Mouse (Mus musculus) forebrain, embryonic 12.5 days (tissue): ENCODE measurements around the gene Dusp9. TPM values are rescaled to one million over a fixed set of nuclear protein-coding genes. Genes with fewer than 3 reads are reported as not detected.

Source experiments
- ATAC-seq: fragments of 200-750 bp; cut with Nextera tagmentation; 2 replicates; pipeline ENCODE4 v1.8.0; 2017; ENCODE audit warnings: moderate TSS enrichment; ENCODE audit not compliant: low FRiP score
- H3K27ac ChIP-seq: fragments of 300-500 bp; sonication (generic); 2 replicates; pipeline ENCODE4 v1.5.1; 2016; ENCODE audit warnings: mild to moderate bottlenecking
- H3K27me3 ChIP-seq: fragments of 300-500 bp; sonication (generic); 2 replicates; pipeline ENCODE4 v1.6.1; 2016; ENCODE audit warnings: mild to moderate bottlenecking
- H3K36me3 ChIP-seq: fragments of 300-500 bp; sonication (generic); replicated peaks from 2 replicates; pipeline ENCODE4 v1.6.1; 2016; ENCODE audit warnings: mild to moderate bottlenecking
- H3K4me1 ChIP-seq: fragments of 300-500 bp; sonication (generic); 2 replicates; pipeline ENCODE4 v1.6.1; 2016
- H3K4me2 ChIP-seq: fragments of 300-500 bp; sonication (generic); 2 replicates; pipeline ENCODE4 v1.6.1; 2016; ENCODE audit warnings: mild to moderate bottlenecking, moderate library complexity
- H3K4me3 ChIP-seq: fragments of 300-500 bp; sonication (generic); replicated peaks from 2 replicates; pipeline ENCODE4 v1.5.1; 2016; ENCODE audit warnings: mild to moderate bottlenecking
- H3K9ac ChIP-seq: fragments of 300-500 bp; sonication (generic); 2 replicates; pipeline ENCODE4 v1.6.1; 2016; ENCODE audit warnings: mild to moderate bottlenecking
- H3K9me3 ChIP-seq: fragments of 300-500 bp; sonication (generic); 2 replicates; pipeline ENCODE4 v1.6.1; 2016
- WGBS: fragments of 180-500 bp; shearing (Covaris S2); methylation state at CpG from one replicate; pipeline ENCODE4 v1.1.7; 2016; 5-methylcytosine and 5-hydroxymethylcytosine counted together
- polyA plus RNA-seq: library from polyadenylated mRNA; unstranded; fragments of >200 nt; fragmentation: Nextera tagmentation; extraction: Ambion mirVana; gene quantifications from 2 replicates; pipeline ENCODE4 v1.2.1, GENCODE M21; 2016

Gene Dusp9
- polyA plus RNA-seq = 3.7 and 5.4 TPM in 2 replicates

DNA sequence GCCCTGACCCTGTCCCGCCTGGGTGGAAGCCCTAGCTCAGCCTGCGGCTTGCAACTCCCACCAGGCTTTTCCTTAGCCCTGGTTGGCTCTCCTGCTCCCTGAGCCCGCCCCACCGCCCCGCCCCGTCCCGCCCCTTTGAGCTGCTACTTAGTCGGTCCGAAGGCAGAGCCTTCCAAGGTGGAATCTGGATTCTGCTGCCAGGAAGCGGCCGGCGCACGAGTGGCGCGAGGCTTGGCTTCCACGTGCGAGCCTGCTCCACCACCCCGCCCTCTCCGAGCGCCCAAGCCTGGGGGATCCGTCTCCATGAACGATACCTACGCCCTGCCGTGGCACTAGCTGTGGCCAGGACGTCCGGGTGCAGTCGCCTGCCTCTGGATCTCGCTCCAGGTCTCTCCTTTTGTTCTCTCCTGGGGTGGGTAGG lies at the start of gene Dusp9:
Gene Dusp9 (plus strand): TSS at position 165 of the 421 bp plus-strand sequence.
- H3K4me3 ChIP-seq = peak within 1 kb of the TSS; percentile 33
- H3K36me3 ChIP-seq = no peaks in the 10 kb centered on the region
- H3K27ac ChIP-seq = no peak within 1 kb of the TSS
- no peaks in the 10 kb centered on the region for H3K9me3 ChIP-seq
- peak; percentile 59; the same call in 1 of the 2 replicates for ATAC-seq
- H3K4me2 ChIP-seq = peak within 1 kb of the TSS; percentile 50
- peaks cover 78% of the 10 kb centered on the region for H3K27me3 ChIP-seq
- WGBS = 19% methylated on average over 28 of the region's 28 CpGs
- peak within 1 kb of the TSS; percentile 38; the same call in 1 of the 2 replicates for H3K9ac ChIP-seq
- peaks cover 4% of the 10 kb centered on the region; the same call in 1 of the 2 replicates for H3K4me1 ChIP-seq

DNA sequence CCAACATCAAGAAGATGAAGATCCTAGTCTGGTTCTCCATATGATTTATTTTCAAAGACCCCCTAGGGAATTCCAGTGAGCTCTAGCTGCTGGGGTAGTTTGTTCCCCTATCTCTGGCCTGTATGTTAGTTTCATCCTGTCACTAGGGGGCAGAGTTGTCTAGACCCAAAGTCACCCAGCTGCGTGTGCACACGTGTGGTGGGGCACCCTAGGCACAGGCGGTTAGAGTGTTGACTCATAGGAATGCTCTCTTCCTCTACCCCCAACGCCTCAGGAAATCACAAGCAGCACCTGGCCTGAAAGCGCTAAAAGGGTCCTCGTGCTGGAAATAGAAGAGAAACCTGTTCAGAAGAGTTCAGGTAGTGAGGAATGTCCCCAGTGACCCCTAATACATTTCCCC lies 46.0 kb upstream of the Dusp9 start:
- Histone ChIP-seq H3K27ac (no peak overlapping the region), H3K4me2 (no peak overlapping the region), H3K4me3 (no peak overlapping the region), H3K27me3 (peaks cover 6% of the 10 kb centered on the region; the same call in 1 of the 2 replicates), H3K4me1 (no peaks in the 10 kb centered on the region), H3K36me3 (no peaks in the 10 kb centered on the region), H3K9me3 (no peaks in the 10 kb centered on the region), H3K9ac (no peak overlapping the region)
- 29% methylated on average over 6 of the region's 6 CpGs for WGBS
- ATAC-seq = no peak

DNA sequence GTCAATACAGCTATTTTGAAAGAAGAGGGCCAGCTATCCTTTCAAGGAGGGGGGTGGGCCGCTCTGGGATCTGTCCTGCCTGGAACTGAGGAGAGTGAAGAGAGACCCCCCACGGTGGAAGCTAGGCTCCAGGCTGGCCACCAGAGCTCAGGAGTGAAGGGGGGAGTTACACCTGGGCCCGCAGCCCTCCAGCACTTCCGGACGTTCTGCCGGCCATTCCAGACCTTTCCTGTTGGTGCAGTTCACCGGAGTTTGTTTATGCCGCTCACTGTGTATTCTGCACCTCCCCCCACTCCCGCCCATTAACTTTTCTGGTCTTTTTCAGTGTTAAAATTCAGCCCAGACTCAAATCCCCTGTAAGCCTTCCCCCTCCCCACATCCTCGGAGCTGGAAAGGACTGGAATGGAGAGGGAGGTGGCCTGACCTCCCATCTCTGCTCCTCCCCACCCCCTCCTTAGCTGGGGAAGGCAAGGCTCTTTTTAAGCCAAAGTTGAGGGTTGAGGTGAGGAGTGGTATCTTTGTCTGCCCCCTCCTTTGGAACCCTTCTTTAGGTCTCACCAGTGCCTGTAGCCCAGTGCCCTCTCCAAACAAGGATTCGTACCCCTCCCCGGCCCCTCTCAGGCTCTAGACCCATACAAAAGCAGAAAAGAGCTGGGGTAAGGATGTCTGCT lies 44.6 kb upstream of the Dusp9 start:
- Histone ChIP-seq H3K36me3 (no peaks in the 10 kb centered on the region), H3K27ac (no peak overlapping the region), H3K4me2 (no peak overlapping the region), H3K4me1 (no peaks in the 10 kb centered on the region), H3K27me3 (peaks cover 6% of the 10 kb centered on the region; the same call in 1 of the 2 replicates), H3K9ac (no peak overlapping the region), H3K4me3 (no peak overlapping the region), H3K9me3 (no peaks in the 10 kb centered on the region)
- no peak for ATAC-seq
- 29% methylated on average over 12 of the region's 12 CpGs for WGBS

DNA sequence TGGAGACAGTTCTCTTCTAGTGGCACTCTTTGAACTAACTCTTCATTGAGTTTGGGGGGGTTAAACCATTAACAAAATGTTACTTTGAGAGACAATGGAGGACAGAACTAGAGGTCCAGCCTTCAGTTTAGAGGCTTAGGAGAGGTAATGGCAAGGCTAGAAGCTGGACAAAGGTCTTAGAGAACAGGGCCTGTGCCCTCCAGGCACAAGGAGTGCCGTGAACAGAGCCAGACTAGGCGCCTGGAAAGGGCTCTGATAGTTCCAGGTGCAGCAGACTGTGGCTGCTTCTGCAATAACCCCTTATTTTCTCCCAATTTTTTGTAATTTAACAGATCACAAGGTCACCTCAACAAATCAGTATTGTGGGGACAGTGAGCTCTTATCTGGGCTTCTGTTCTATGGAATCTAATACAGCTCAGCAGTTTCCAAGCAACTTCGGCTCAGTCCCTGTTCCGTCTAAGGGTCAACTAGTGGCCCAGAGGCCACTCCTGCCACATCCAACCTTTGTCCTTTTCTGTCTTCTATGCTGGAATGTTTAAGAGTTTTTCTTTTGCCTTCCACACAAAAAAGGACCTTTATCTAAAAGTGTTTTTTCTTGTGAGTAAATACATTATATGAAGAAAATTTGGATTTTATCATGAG lies 43.8 kb upstream of the Dusp9 start:
- WGBS = 62% methylated on average over 4 of the region's 4 CpGs
- Histone ChIP-seq H3K27ac (no peak overlapping the region), H3K4me1 (no peaks in the 10 kb centered on the region), H3K4me2 (no peak overlapping the region), H3K9ac (no peak overlapping the region), H3K36me3 (no peaks in the 10 kb centered on the region), H3K4me3 (no peak overlapping the region), H3K27me3 (peaks cover 6% of the 10 kb centered on the region; the same call in 1 of the 2 replicates), H3K9me3 (no peaks in the 10 kb centered on the region)
- ATAC-seq = no peak

DNA sequence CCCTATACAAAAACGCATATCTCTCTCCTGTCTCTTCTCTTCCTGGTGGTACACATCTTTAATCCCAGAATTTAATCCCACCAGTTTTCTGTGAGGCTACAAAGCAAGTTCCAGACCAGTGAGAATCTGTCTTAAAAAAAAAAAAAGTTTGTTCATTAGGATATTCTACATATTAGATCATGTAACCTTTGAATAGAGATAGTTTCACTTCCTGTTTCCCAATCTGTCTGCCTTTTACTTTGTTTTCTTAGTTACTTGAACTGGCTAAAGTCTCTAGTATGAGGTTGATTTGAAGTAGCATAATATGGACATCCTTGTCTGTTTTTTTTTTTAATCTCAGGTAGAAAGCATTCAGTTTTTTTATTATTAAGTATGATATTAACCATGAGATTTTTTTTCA lies 37.8 kb upstream of the Dusp9 start:
- H3K9ac ChIP-seq = no peak overlapping the region
- H3K36me3 ChIP-seq = no peaks in the 10 kb centered on the region
- H3K4me1 ChIP-seq = no peaks in the 10 kb centered on the region
- H3K27me3 ChIP-seq = no peaks in the 10 kb centered on the region
- no peak for ATAC-seq
- no peak overlapping the region for H3K4me2 ChIP-seq
- 70% methylated on average over 1 of the region's 1 CpGs for WGBS
- no peak overlapping the region for H3K27ac ChIP-seq
- no peaks in the 10 kb centered on the region for H3K9me3 ChIP-seq
- H3K4me3 ChIP-seq = no peak overlapping the region

DNA sequence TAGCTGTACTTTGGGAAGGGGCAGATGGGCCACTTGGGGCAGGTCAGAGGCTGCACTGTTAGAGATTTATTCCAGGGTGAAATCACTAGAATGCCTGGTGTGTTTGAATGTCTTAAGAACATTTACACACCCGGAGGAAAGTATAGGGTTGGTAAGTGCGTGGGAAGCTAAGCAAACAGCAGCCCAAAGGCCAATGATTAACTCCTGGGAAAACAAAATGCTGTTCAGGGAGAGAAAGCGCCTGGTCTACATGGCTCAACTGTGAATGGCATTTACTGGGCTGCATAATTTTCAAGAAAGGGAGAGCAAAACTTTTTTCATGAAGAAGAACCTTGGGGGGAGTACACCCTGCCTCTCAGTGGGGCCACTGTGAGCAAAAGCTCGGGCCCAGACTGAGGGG lies 25.6 kb upstream of the Dusp9 start:
- H3K27me3 ChIP-seq = peaks cover 5% of the 10 kb centered on the region; the same call in 1 of the 2 replicates
- WGBS = 80% methylated on average over 4 of the region's 4 CpGs
- H3K27ac ChIP-seq = no peak overlapping the region
- ATAC-seq = no peak
- no peak overlapping the region for H3K4me2 ChIP-seq
- no peak overlapping the region for H3K4me3 ChIP-seq
- no peaks in the 10 kb centered on the region for H3K4me1 ChIP-seq
- H3K36me3 ChIP-seq = no peaks in the 10 kb centered on the region
- H3K9ac ChIP-seq = no peak overlapping the region
- no peaks in the 10 kb centered on the region for H3K9me3 ChIP-seq

DNA sequence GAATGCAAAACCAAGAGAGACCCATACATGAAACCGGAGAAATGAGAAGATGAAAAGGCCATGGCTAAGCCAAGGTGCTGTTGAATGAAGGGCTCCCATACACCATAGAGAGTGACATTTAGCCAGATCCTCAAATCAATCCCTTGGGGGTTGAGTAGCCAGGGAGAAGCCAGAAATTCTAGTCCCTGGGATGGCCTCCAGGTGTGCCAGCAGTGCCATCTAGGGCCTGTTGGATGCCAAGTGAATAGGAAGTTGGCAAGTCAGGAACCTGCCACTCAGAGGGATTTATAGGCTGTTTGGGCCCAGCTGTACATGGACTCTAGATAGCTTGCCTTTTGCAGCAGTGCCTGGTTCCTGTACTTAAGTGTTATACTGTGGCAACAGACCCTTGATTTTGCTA lies 23.3 kb upstream of the Dusp9 start:
- H3K27me3 ChIP-seq = peaks cover 5% of the 10 kb centered on the region; the same call in 1 of the 2 replicates
- no peak overlapping the region for H3K4me2 ChIP-seq
- H3K4me3 ChIP-seq = no peak overlapping the region
- H3K9me3 ChIP-seq = no peaks in the 10 kb centered on the region
- ATAC-seq = no peak
- no peak overlapping the region for H3K27ac ChIP-seq
- H3K36me3 ChIP-seq = no peaks in the 10 kb centered on the region
- H3K4me1 ChIP-seq = no peaks in the 10 kb centered on the region
- H3K9ac ChIP-seq = no peak overlapping the region
- 92% methylated on average over 1 of the region's 1 CpGs for WGBS

DNA sequence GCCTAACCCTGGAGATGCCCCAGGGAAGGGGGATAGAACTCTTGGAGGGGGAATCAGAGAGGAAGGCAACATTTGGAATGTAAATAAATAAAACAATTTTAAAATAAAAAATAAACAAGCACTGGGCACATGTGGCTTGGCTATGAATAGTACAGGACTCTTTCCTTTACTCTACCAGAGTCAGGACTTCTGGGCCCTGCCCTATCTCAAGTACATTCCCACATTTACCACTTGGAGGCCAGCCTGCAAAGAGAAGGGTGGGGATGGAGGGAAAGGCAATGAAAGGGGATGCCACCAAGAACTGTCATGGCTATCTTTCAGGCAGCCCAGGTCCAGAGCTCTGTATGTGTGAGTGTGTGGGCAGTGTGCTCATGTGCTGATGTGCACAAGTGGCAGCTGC lies 19.8 kb upstream of the Dusp9 start:
- Histone ChIP-seq H3K9ac (no peak overlapping the region), H3K4me2 (no peak overlapping the region), H3K27me3 (peaks cover 5% of the 10 kb centered on the region; the same call in 1 of the 2 replicates), H3K4me1 (no peaks in the 10 kb centered on the region), H3K27ac (no peak overlapping the region), H3K4me3 (no peak overlapping the region), H3K36me3 (no peaks in the 10 kb centered on the region), H3K9me3 (no peaks in the 10 kb centered on the region)
- ATAC-seq = no peak

DNA sequence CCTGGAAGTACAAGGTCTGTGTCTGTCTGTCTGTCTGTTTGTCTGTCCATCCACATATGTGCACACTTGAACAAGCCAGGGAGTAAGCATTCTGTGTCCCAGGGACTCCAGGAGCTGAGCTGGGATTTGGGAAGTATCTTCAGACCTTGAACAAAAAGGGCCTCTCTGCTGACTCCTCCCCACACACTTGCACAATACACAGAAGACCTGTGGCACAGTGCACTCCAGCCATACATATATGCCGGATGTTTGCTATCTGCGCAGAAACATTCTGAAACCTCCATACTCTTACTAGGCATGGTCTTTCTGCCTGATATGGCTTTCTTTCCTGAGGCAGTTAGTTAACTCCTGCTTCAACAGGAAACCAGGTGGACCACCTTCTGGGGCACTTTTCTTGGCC lies 19.3 kb upstream of the Dusp9 start:
- 97% methylated on average over 2 of the region's 2 CpGs for WGBS
- Histone ChIP-seq H3K4me1 (no peaks in the 10 kb centered on the region), H3K4me2 (no peak overlapping the region), H3K4me3 (no peak overlapping the region), H3K9me3 (no peaks in the 10 kb centered on the region), H3K27ac (no peak overlapping the region), H3K27me3 (peaks cover 5% of the 10 kb centered on the region; the same call in 1 of the 2 replicates), H3K36me3 (no peaks in the 10 kb centered on the region), H3K9ac (no peak overlapping the region)
- ATAC-seq = no peak

DNA sequence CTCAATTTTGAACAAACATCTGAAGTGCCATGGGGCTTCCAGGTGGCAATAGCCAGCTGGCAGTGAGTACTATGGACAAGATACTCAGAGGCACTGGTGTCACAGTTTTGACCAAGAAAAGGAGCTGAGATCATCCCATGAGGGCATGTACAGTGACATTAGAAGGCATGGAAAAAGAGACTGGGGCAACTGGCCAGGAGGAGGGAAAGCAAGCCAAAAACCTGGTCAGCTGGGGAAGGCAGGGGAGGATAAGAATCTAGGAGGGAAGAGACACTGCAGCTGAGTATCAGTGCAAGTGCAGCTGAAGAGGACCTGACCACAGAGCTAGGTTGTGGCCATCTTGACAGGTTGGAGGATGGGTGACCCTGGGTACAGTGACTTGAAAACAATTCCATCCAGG lies 12.2 kb upstream of the Dusp9 start:
- no peak overlapping the region for H3K4me2 ChIP-seq
- H3K27ac ChIP-seq = no peak overlapping the region
- no peak overlapping the region for H3K4me3 ChIP-seq
- H3K27me3 ChIP-seq = peaks cover 8% of the 10 kb centered on the region; the same call in 1 of the 2 replicates
- H3K4me1 ChIP-seq = no peaks in the 10 kb centered on the region
- H3K9ac ChIP-seq = no peak overlapping the region
- ATAC-seq = no peak
- no peaks in the 10 kb centered on the region for H3K9me3 ChIP-seq
- no peaks in the 10 kb centered on the region for H3K36me3 ChIP-seq

DNA sequence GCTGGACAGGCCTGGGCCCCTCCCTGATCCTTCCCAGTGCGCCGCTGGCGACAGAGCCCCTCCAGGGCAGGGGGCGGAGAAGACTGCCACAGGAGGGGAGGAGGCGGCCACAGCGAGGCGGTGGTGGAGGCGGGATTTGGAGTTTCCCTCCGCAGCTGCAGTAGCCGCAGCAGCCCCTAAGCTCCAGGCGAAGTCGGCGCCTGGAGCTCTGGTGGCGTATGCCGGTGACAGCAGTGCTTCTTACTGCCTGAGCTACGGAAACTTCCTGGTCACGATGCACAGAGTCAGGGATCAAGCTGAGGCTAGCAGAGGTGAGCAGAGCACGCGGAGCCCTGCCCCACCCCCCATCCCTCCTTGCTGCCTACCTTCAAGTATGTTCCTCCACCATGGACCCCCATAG lies 3.8 kb upstream of the Dusp9 start:
- peak overlapping the region; percentile 20 for H3K4me3 ChIP-seq
- H3K9me3 ChIP-seq = no peaks in the 10 kb centered on the region
- H3K27ac ChIP-seq = no peak overlapping the region
- peak overlapping the region; percentile 40 for H3K4me2 ChIP-seq
- H3K36me3 ChIP-seq = no peaks in the 10 kb centered on the region
- H3K4me1 ChIP-seq = peaks cover 4% of the 10 kb centered on the region; the same call in 1 of the 2 replicates
- ATAC-seq = 0 out of 2 replicates have a peak, but pooled peaks have one; percentile 44
- H3K27me3 ChIP-seq = peaks cover 69% of the 10 kb centered on the region
- H3K9ac ChIP-seq = no peak overlapping the region
- 26% methylated on average over 16 of the region's 19 CpGs for WGBS

DNA sequence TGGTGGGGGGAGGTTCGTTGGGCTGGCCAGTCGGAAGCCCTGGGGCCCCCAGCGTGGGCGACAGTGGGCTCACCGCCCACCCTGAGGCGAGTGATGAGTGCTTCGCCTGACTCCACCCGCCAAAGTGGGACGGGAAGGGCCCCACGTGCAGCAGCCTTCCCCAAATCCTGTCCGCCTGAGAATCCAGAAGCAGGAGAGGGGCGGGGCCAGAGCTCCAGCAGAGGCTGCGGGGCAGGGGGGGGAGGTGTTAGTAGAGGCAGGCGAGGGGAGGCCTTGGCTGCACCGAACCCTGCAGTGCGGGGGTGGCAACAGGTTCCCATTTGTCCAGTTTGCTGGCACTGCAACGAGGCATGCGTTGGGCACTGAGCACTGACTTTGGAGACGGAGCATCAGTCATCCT lies 1.8 kb upstream of the Dusp9 start:
- no peaks in the 10 kb centered on the region for H3K36me3 ChIP-seq
- peak overlapping the region; percentile 31 for H3K4me3 ChIP-seq
- H3K4me2 ChIP-seq = peak overlapping the region; percentile 56
- whole genome bisulfite sequencing = 19% methylated on average over 19 of the region's 19 CpGs
- no peak overlapping the region for H3K9ac ChIP-seq
- peak; percentile 28; the same call in 1 of the 2 replicates for ATAC-seq
- H3K9me3 ChIP-seq = no peaks in the 10 kb centered on the region
- peaks cover 82% of the 10 kb centered on the region for H3K27me3 ChIP-seq
- H3K4me1 ChIP-seq = peaks cover 4% of the 10 kb centered on the region; the same call in 1 of the 2 replicates
- no peak overlapping the region for H3K27ac ChIP-seq
